Mouse (Mus musculus) MEL (cell line): ENCODE results near the gene Stil. TPM values are rescaled to one million over a fixed set of nuclear protein-coding genes. Genes with fewer than 3 reads are reported as not detected.

Experiments
- DNase-seq: peaks from one replicate; pipeline ENCODE4 v3.0.0; 2011; ENCODE audit warnings: low read depth, low spot score
- H3K27ac ChIP-seq: 2 replicates; pipeline ENCODE4 v1.5.1; 2012; ENCODE audit warnings: low read depth, mild to moderate bottlenecking, control low read depth, low read length, moderate library complexity; ENCODE audit not compliant: control insufficient read depth
- H3K27me3 ChIP-seq, 2 experiments: fragments of 150-350 bp in 1 of 2; sonication (generic) in 1 of 2; 2 replicates each; pipeline ENCODE4 v1.6.1; 2012; ENCODE audit warnings: low read length in 2 of 2, mild to moderate bottlenecking in 2 of 2, improper control_type of control experiment in 1 of 2, moderate library complexity in 1 of 2; ENCODE audit not compliant: insufficient read depth in 2 of 2, control insufficient read depth in 1 of 2
- H3K36me3 ChIP-seq, 2 experiments: 2 replicates each; pipeline ENCODE4 v1.6.1; 2012 to 2014; ENCODE audit warnings: low read length in 2 of 2, improper control_type of control experiment in 1 of 2, inconsistent platforms in 1 of 2, mild to moderate bottlenecking in 1 of 2; ENCODE audit not compliant: insufficient read depth in 2 of 2, control insufficient read depth in 1 of 2
- H3K4me1 ChIP-seq, 2 experiments: fragments of 150-350 bp in 1 of 2; sonication (generic) in 1 of 2; 2 replicates each; pipeline ENCODE4 v1.6.1; 2012; ENCODE audit warnings: low read length in 2 of 2, improper control_type of control experiment in 1 of 2, mild to moderate bottlenecking in 1 of 2; ENCODE audit not compliant: insufficient read depth in 2 of 2, control insufficient read depth in 1 of 2
- H3K4me3 ChIP-seq, 2 experiments: fragments of 150-350 bp in 1 of 2; sonication (generic) in 1 of 2; 2 replicates each; pipeline ENCODE4 v1.5.1; 2012; ENCODE audit warnings: low read depth in 2 of 2, low read length in 2 of 2, mild to moderate bottlenecking in 2 of 2, moderate library complexity in 2 of 2, control low read depth in 1 of 2, improper control_type of control experiment in 1 of 2; ENCODE audit not compliant: control insufficient read depth in 1 of 2, insufficient read depth in 1 of 2
- H3K79me2 ChIP-seq: 2 replicates; pipeline ENCODE4 v1.6.1; 2012; ENCODE audit warnings: mild to moderate bottlenecking, low read length, moderate library complexity; ENCODE audit not compliant: control insufficient read depth, poor library complexity, insufficient read depth
- H3K9ac ChIP-seq: 2 replicates; pipeline ENCODE4 v1.6.1; 2012; ENCODE audit warnings: low read depth, mild to moderate bottlenecking, control low read depth, low read length, moderate library complexity; ENCODE audit not compliant: control insufficient read depth, poor library complexity, severe bottlenecking
- H3K9me3 ChIP-seq: fragments of 150-350 bp; sonication (generic); replicated peaks from 2 replicates; pipeline ENCODE4 v1.6.1; 2012; ENCODE audit warnings: mild to moderate bottlenecking, low read length, improper control_type of control experiment, moderate library complexity; ENCODE audit not compliant: insufficient read depth
- CHD2 ChIP-seq: IDR thresholded peaks from 2 replicates; pipeline ENCODE4 v1.6.1; 2011; ENCODE audit warnings: low read length, improper control_type of control experiment
- E2F4 ChIP-seq: IDR thresholded peaks from 2 replicates; pipeline ENCODE4 v1.6.1; 2011; ENCODE audit warnings: low read depth, low read length, improper control_type of control experiment, borderline replicate concordance
- EP300 ChIP-seq, 2 experiments: IDR thresholded peaks; 2 replicates each; pipeline ENCODE4 v1.6.1; 2011; ENCODE audit warnings: improper control_type of control experiment in 2 of 2, low read length in 2 of 2, low read depth in 1 of 2, mild to moderate bottlenecking in 1 of 2
- ETS1 ChIP-seq: IDR thresholded peaks from 2 replicates; pipeline ENCODE4 v1.6.1; 2012; ENCODE audit warnings: low read depth, mild to moderate bottlenecking, inconsistent platforms, low read length, improper control_type of control experiment, moderate library complexity
- GABPA ChIP-seq: IDR thresholded peaks from 2 replicates; pipeline ENCODE4 v1.6.1; 2012; ENCODE audit warnings: low read depth, mild to moderate bottlenecking, inconsistent platforms, low read length, improper control_type of control experiment, moderate library complexity
- GATA1 ChIP-seq: IDR thresholded peaks from 2 replicates; pipeline ENCODE4 v1.6.1; 2011; ENCODE audit warnings: low read depth, low read length, improper control_type of control experiment
- JUND ChIP-seq: IDR thresholded peaks from 2 replicates; pipeline ENCODE4 v1.6.1; 2011; ENCODE audit warnings: low read depth, mild to moderate bottlenecking, improper control_type of control experiment, low read length
- MAFK ChIP-seq: IDR thresholded peaks from 2 replicates; pipeline ENCODE4 v1.6.1; 2011; ENCODE audit warnings: low read depth, mild to moderate bottlenecking, low read length, improper control_type of control experiment, borderline replicate concordance
- MAX ChIP-seq: IDR thresholded peaks from 2 replicates; pipeline ENCODE4 v1.6.1; 2011; ENCODE audit warnings: low read length, improper control_type of control experiment
- MAZ ChIP-seq: IDR thresholded peaks from 2 replicates; pipeline ENCODE4 v1.6.1; 2012; ENCODE audit warnings: low read depth, mild to moderate bottlenecking, inconsistent platforms, low read length, improper control_type of control experiment
- NELFE ChIP-seq: IDR thresholded peaks from 2 replicates; pipeline ENCODE4 v1.6.1; 2011; ENCODE audit warnings: low read depth, low read length, improper control_type of control experiment
- NRF1 ChIP-seq: IDR thresholded peaks from 2 replicates; pipeline ENCODE4 v1.6.1; 2014; ENCODE audit warnings: low read depth, mild to moderate bottlenecking, inconsistent platforms, low read length, improper control_type of control experiment, moderate library complexity; ENCODE audit not compliant: poor library complexity, insufficient read depth, severe bottlenecking
- POLR2A ChIP-seq, 2 experiments: IDR thresholded peaks; 2 replicates each; pipeline ENCODE4 v1.6.1; 2011 to 2012; ENCODE audit warnings: low read length in 2 of 2, mild to moderate bottlenecking in 2 of 2, control low read depth in 1 of 2, improper control_type of control experiment in 1 of 2, low read depth in 1 of 2, moderate library complexity in 1 of 2; ENCODE audit not compliant: control insufficient read depth in 1 of 2, insufficient read depth in 1 of 2, poor library complexity in 1 of 2
- POLR2AphosphoS5 ChIP-seq: IDR thresholded peaks from 2 replicates; pipeline ENCODE4 v1.6.1; 2012; ENCODE audit warnings: low read depth, borderline replicate concordance, mild to moderate bottlenecking, inconsistent platforms, low read length, moderate library complexity, mixed read lengths
- RCOR1 ChIP-seq: IDR thresholded peaks from 2 replicates; pipeline ENCODE4 v1.6.1; 2012; ENCODE audit warnings: low read depth, mild to moderate bottlenecking, inconsistent platforms, low read length, improper control_type of control experiment
- TAL1 ChIP-seq: IDR thresholded peaks from 2 replicates; pipeline ENCODE4 v1.6.1; 2012; ENCODE audit warnings: mild to moderate bottlenecking, inconsistent platforms, low read length, moderate library complexity, mixed read lengths
- UBTF ChIP-seq: IDR thresholded peaks from 2 replicates; pipeline ENCODE4 v1.6.1; 2012; ENCODE audit warnings: low read depth, mild to moderate bottlenecking, inconsistent platforms, low read length, improper control_type of control experiment, moderate library complexity, borderline replicate concordance; ENCODE audit not compliant: insufficient read depth
- USF1 ChIP-seq: IDR thresholded peaks from 2 replicates; pipeline ENCODE4 v1.6.1; 2014; ENCODE audit warnings: low read depth, mild to moderate bottlenecking, inconsistent platforms, low read length, improper control_type of control experiment, moderate library complexity
- ZKSCAN1 ChIP-seq: IDR thresholded peaks from 2 replicates; pipeline ENCODE4 v1.6.1; 2012; ENCODE audit warnings: low read depth, mild to moderate bottlenecking, inconsistent platforms, low read length, improper control_type of control experiment, moderate library complexity
- ZNF384 ChIP-seq: IDR thresholded peaks from 2 replicates; pipeline ENCODE4 v1.6.1; 2012; ENCODE audit warnings: low read depth, mild to moderate bottlenecking, inconsistent platforms, low read length, improper control_type of control experiment
- polyA plus RNA-seq, 2 experiments: library from polyadenylated mRNA; stranded (reverse) in 1 of 2; unstranded in 1 of 2; fragments of >175 nt in 1 of 2; fragments of >200 nt in 1 of 2; gene quantifications; 2 replicates each; pipeline versions ENCODE4 v1.2.1 to v1.2.4; 2012; ENCODE audit warnings: low replicate concordance in 2 of 2, low read depth in 1 of 2; ENCODE audit not compliant: insufficient read length in 2 of 2, insufficient read depth in 1 of 2, missing spikeins in 1 of 2
- total RNA-seq: library from RNA; depleted of rRNA; stranded (reverse); fragments of 300-350 nt; gene quantifications from 2 replicates; pipeline ENCODE4 v1.2.3, GENCODE M21; 2012

Stil gene
- total and polyA plus RNA-seq, 3 experiments, result 5.0 to 9.1 TPM; not detected in 1

- Histone ChIP-seq H3K9ac (no peak overlapping the region), H3K9me3 (no peaks in the 10 kb centered on the region), H3K36me3 (peaks cover 0 to 18% of the 10 kb centered on the region in 2 experiments; a peak in 2 of 4 replicates), H3K4me3 (no peak overlapping the region), H3K27ac (no peak overlapping the region), H3K79me2 (no peaks in the 10 kb centered on the region), H3K27me3 (no peaks in the 10 kb centered on the region), H3K4me1 (peaks cover 14 to 25% of the 10 kb centered on the region in 2 experiments)
- TF ChIP-seq POLR2AphosphoS5 (no peak), USF1 (no peak), TAL1 (no peak), RCOR1 (no peak), UBTF (no peak), POLR2A (IDR thresholded peaks at IDR 0.05; ENCODE audit: control insufficient read depth in 1 of 2, insufficient read depth in 1 of 2, low read depth in 1 of 2, low read length in 2 of 2, poor library complexity in 1 of 2) (no peak), ETS1 (no peak), CHD2 (no peak), E2F4 (no peak), NELFE (no peak), MAFK (no peak), ZKSCAN1 (no peak), NRF1 (no peak), GATA1 (no peak)
- DNase-seq, result no peak
Measured at GRCm38 (mm10) chr4:115079821-115080349, 79.9 kb downstream of the Stil start.

DNA sequence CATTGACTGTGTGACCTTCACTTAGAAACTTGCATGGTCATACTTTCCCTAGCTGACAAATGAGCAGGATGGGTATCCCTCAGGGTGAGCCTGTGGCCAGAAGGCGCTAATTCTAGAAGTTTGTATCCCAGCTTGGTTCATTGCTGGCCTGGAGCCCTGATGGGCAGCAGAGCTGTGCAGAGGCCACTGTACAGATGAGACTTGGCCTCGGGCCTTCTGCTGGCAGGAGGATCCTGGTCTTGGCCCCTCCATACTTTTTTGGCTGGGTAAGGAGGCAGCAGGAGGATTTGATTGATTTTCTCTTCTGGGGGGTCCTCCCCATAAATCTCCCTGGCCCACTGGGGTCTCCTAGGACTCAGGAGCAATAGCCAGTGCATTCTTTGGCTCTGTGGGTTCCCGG, 83.1 kb downstream of the Stil start:
- DNase-seq, result no peak
- Histone ChIP-seq H3K4me1 (peaks cover 0 to 5% of the 10 kb centered on the region in 2 experiments; a peak in 1 of 4 replicates), H3K4me3 (no peak overlapping the region), H3K27ac (no peak overlapping the region), H3K79me2 (no peaks in the 10 kb centered on the region), H3K27me3 (no peaks in the 10 kb centered on the region), H3K36me3 (peaks cover 0 to 3% of the 10 kb centered on the region in 2 experiments; a peak in 1 of 4 replicates), H3K9me3 (no peaks in the 10 kb centered on the region), H3K9ac (no peak overlapping the region)
- TF ChIP-seq MAZ, result no peak
- TF ChIP-seq POLR2A (IDR thresholded peaks at IDR 0.05; ENCODE audit: control insufficient read depth in 1 of 2, insufficient read depth in 1 of 2, low read depth in 1 of 2, low read length in 2 of 2, poor library complexity in 1 of 2), result no peak
- no peak for TF ChIP-seq ZNF384
- TF ChIP-seq EP300 (IDR thresholded peaks at IDR 0.05; ENCODE audit: low read depth in 1 of 2, low read length in 2 of 2), result no peak
- TF ChIP-seq JUND, result no peak
- TF ChIP-seq RCOR1, result no peak
- no peak for TF ChIP-seq GABPA
- no peak for TF ChIP-seq MAX
